Mouse (Mus musculus) cerebellum, postnatal 25 days (tissue): Measurements from ENCODE around the gene Tusc1.
A peak's percentile ranks its signal among the peaks of the same experiment; 100 is the strongest.

Experiments used
- DNase-seq, 2 experiments: peaks; one replicate each; pipeline ENCODE4 v3.0.0; 2021; ENCODE audit warnings: mixed read lengths in 2 of 2

Tusc1 gene

GRCm38 (mm10) chr4:93335118-93336003, at the start of gene Tusc1:
TSS of gene Tusc1 (minus strand) at chr4:93335511.
- DNase-seq, result peak; percentile 87 to 90

- no peak for DNase-seq
Observed at GRCm38 (mm10) chr4:93352930-93353329, 17.6 kb upstream of the Tusc1 start.

GRCm38 (mm10) chr4:93344357-93344756, 9.0 kb upstream of the Tusc1 start:
- DNase-seq, result no peak

GRCm38 (mm10) chr4:93341568-93341967, 6.3 kb upstream of the Tusc1 start:
- DNase-seq, result no peak

GRCm38 (mm10) chr4:93337977-93338376, 2.7 kb upstream of the Tusc1 start:
- DNase-seq, result no peak

- DNase-seq, result peak; percentile 83 to 90
Observed at GRCm38 (mm10) chr4:93334636-93335117, 634 bp downstream of the Tusc1 start.

- DNase-seq, result no peak
Observed at GRCm38 (mm10) chr4:93307486-93307885, 27.8 kb downstream of the Tusc1 start.

GRCm38 (mm10) chr4:93286065-93286464, 49.2 kb downstream of the Tusc1 start:
- DNase-seq, result no peak
